Mouse (Mus musculus) embryonic facial prominence, embryonic 15.5 days (tissue): Measurements from ENCODE around the gene Dlec1. TPM values are rescaled to one million over a fixed set of nuclear protein-coding genes. Genes with fewer than 3 reads are reported as not detected.

Experiments
- ATAC-seq: fragments of 200-750 bp; cut with Nextera tagmentation; 2 replicates; pipeline ENCODE4 v1.8.0; 2017; ENCODE audit warnings: low read depth, moderate TSS enrichment; ENCODE audit not compliant: insufficient number of reproducible peaks, low FRiP score, low TSS enrichment
- H3K27ac ChIP-seq: fragments of 300-500 bp; sonication (generic); replicated peaks from 2 replicates; pipeline ENCODE4 v1.5.1; 2015; ENCODE audit warnings: mild to moderate bottlenecking, inconsistent platforms
- H3K27me3 ChIP-seq: fragments of 300-500 bp; sonication (generic); 2 replicates; pipeline ENCODE4 v1.6.1; 2015; ENCODE audit warnings: inconsistent platforms
- H3K36me3 ChIP-seq: fragments of 300-500 bp; sonication (generic); 2 replicates; pipeline ENCODE4 v1.6.1; 2015; ENCODE audit warnings: mild to moderate bottlenecking, inconsistent platforms
- H3K4me1 ChIP-seq: fragments of 300-500 bp; sonication (generic); 2 replicates; pipeline ENCODE4 v1.6.1; 2015; ENCODE audit warnings: inconsistent platforms
- H3K4me2 ChIP-seq: fragments of 300-500 bp; sonication (generic); replicated peaks from 2 replicates; pipeline ENCODE4 v1.6.1; 2015; ENCODE audit warnings: mild to moderate bottlenecking, inconsistent platforms
- H3K4me3 ChIP-seq: fragments of 300-500 bp; sonication (generic); replicated peaks from 2 replicates; pipeline ENCODE4 v1.5.1; 2015; ENCODE audit warnings: mild to moderate bottlenecking, inconsistent platforms
- H3K9ac ChIP-seq: fragments of 300-500 bp; sonication (generic); 2 replicates; pipeline ENCODE4 v1.6.1; 2015; ENCODE audit warnings: inconsistent platforms
- H3K9me3 ChIP-seq: fragments of 300-500 bp; sonication (generic); replicated peaks from 2 replicates; pipeline ENCODE4 v1.6.1; 2016; ENCODE audit warnings: inconsistent platforms
- WGBS: fragments of 180-500 bp; shearing (Covaris S2); methylation state at CpG from one replicate; pipeline ENCODE4 v1.1.7; 2015; 5-methylcytosine and 5-hydroxymethylcytosine counted together
- polyA plus RNA-seq: library from polyadenylated mRNA; unstranded; fragments of >200 nt; fragmentation: Nextera tagmentation; extraction: Ambion mirVana; gene quantifications from 2 replicates; pipeline ENCODE4 v1.2.1, GENCODE M21; 2015

Dlec1 gene
- polyA plus RNA-seq, 1 experiment from 2014 or later, result 3.5 TPM

GRCm38 (mm10) chr9:119073184-119073895 lies 28.9 kb upstream of the Dlec1 start:
- WGBS, result 74% methylated on average over 15 of the region's 15 CpGs
- Histone ChIP-seq H3K4me3 (no peak overlapping the region), H3K27ac (no peak overlapping the region), H3K9ac (no peak overlapping the region), H3K9me3 (no peaks in the 10 kb centered on the region), H3K36me3 (peaks cover 55% of the 10 kb centered on the region), H3K4me2 (no peak overlapping the region), H3K27me3 (no peaks in the 10 kb centered on the region), H3K4me1 (no peaks in the 10 kb centered on the region)
- ATAC-seq, result no peak

- WGBS, result 71% methylated on average over 16 of the region's 16 CpGs
- H3K27me3 ChIP-seq, result no peaks in the 10 kb centered on the region
- no peak for ATAC-seq
Observed at GRCm38 (mm10) chr9:119075685-119076084, 26.6 kb upstream of the Dlec1 start.

GRCm38 (mm10) chr9:119080040-119080675 lies 22.1 kb upstream of the Dlec1 start:
- ATAC-seq, result no peak
- peaks cover 35% of the 10 kb centered on the region for H3K36me3 ChIP-seq

More at GRCm38 (mm10) chr9:119075685-119076084, 26.6 kb upstream of the Dlec1 start:
- Histone ChIP-seq H3K9me3 (no peaks in the 10 kb centered on the region), H3K4me2 (no peak overlapping the region), H3K4me3 (no peak overlapping the region), H3K36me3 (peaks cover 67% of the 10 kb centered on the region), H3K9ac (no peak overlapping the region), H3K4me1 (no peaks in the 10 kb centered on the region), H3K27ac (no peak overlapping the region)

DNA sequence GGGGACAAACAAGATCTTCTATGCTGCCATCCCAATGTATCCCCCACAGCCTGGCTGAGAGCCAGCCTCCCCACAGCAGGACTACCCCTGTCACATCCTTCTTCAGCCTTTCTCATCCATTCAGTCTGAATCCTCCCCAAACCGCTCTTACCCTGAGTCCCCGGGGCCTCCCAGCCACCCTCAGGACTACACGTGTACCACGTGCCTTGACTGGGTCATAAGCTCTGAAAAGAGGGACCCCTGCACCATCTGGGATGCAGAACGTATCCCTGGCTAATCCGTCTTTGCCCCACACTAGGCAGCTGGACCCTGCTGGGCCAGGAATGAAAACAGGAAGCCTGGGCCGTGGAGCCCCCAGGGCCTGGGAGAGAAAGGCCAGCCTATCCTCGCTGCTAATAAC lies 20.2 kb upstream of the Dlec1 start:
- Histone ChIP-seq H3K27me3 (no peaks in the 10 kb centered on the region), H3K4me1 (peaks cover 24% of the 10 kb centered on the region), H3K4me3 (no peak overlapping the region), H3K4me2 (no peak overlapping the region), H3K36me3 (peaks cover 21% of the 10 kb centered on the region; the same call in 1 of the 2 replicates), H3K27ac (no peak overlapping the region), H3K9me3 (no peaks in the 10 kb centered on the region), H3K9ac (no peak overlapping the region)
- 0 out of 2 replicates have a peak, but pooled peaks have one; percentile 20 for ATAC-seq
- 14% methylated on average over 8 of the region's 8 CpGs for WGBS

More at GRCm38 (mm10) chr9:119080040-119080675, 22.1 kb upstream of the Dlec1 start:
- no peak overlapping the region for H3K4me2 ChIP-seq
- H3K4me1 ChIP-seq, result peaks cover 15% of the 10 kb centered on the region
- H3K9me3 ChIP-seq, result no peaks in the 10 kb centered on the region
- WGBS, result 69% methylated on average over 5 of the region's 5 CpGs
- no peaks in the 10 kb centered on the region for H3K27me3 ChIP-seq
- no peak overlapping the region for H3K4me3 ChIP-seq
- no peak overlapping the region for H3K9ac ChIP-seq
- H3K27ac ChIP-seq, result no peak overlapping the region

DNA sequence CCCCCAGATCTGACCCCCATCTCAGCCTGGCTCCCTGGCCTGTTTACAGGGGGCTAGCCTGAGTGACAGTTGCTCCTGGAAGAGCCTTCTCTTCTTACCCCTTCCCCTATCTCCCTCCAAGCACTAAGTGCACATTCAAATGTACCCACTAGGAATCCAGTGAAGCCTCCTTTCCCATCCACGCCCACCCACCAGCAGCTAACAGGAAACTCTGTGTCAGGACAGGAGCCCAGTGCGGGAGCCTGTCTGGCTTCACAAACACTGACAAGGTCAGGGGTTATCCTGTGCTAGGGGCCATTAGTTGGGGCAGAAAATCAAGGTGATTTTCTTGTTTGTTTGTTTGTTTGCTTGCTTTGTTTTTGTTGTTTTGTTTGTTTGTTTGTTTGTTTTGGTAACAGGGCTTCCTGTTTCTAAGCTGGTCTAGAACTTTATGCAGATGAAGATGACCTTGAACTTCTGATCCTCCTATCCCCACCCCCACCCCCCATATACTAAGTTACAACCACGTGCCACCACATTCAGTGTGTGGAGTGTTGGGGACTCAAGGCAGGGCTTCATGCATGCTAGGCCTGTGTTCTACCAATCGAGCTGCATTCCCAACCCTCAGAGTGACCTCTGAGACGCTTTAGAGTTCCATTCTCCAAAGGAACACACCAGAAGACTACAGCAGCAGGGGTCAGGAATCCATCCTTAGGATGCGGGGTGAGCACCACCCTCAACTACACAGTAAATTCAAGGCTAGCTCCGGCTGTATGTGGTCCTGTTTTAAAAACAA lies 19.4 kb upstream of the Dlec1 start:
- Histone ChIP-seq H3K27me3 (no peaks in the 10 kb centered on the region), H3K4me3 (no peak overlapping the region), H3K36me3 (peaks cover 18% of the 10 kb centered on the region; the same call in 1 of the 2 replicates), H3K27ac (no peak overlapping the region), H3K9me3 (no peaks in the 10 kb centered on the region), H3K9ac (no peak overlapping the region), H3K4me1 (peaks cover 31% of the 10 kb centered on the region), H3K4me2 (no peak overlapping the region)
- no peak for ATAC-seq
- WGBS, result 60% methylated on average over 7 of the region's 7 CpGs

DNA sequence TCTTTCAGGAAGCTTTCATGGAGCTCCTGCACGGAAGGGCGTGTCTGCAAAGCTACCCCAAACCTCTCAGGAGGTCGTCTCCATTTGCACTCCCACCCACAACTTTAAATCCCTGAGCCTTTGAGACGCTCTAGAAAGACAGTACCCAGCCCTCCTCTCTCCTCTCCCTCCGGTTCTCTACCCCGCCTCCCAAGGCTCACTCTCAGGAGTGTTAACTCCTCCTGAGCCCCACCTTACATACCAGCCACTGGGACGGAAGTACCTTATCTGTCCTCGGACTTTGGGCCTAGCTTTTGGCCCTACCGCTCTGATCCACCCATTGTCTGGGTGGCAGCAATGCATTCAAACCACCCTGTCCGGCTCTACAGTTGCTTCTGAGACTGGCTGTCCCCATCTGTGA lies 18.3 kb upstream of the Dlec1 start:
- 78% methylated on average over 10 of the region's 10 CpGs for WGBS
- no peak overlapping the region for H3K4me2 ChIP-seq
- no peak for ATAC-seq
- H3K27ac ChIP-seq, result no peak overlapping the region
- no peak overlapping the region for H3K9ac ChIP-seq
- no peaks in the 10 kb centered on the region for H3K9me3 ChIP-seq
- 0 out of 2 replicates have a peak, but pooled peaks cover 7% of the 10 kb centered on the region for H3K36me3 ChIP-seq
- H3K4me1 ChIP-seq, result peaks cover 41% of the 10 kb centered on the region
- no peak overlapping the region for H3K4me3 ChIP-seq
- no peaks in the 10 kb centered on the region for H3K27me3 ChIP-seq

- ATAC-seq, result no peak
- H3K36me3 ChIP-seq, result no peaks in the 10 kb centered on the region
- H3K4me1 ChIP-seq, result peaks cover 42% of the 10 kb centered on the region
- no peak overlapping the region for H3K9ac ChIP-seq
- H3K9me3 ChIP-seq, result no peaks in the 10 kb centered on the region
- peaks cover 1% of the 10 kb centered on the region; the same call in 1 of the 2 replicates for H3K27me3 ChIP-seq
- 43% methylated on average over 1 of the region's 1 CpGs for WGBS
- no peak overlapping the region for H3K4me3 ChIP-seq
- H3K4me2 ChIP-seq, result no peak overlapping the region
- H3K27ac ChIP-seq, result no peak overlapping the region
Observed at GRCm38 (mm10) chr9:119086451-119086850, 15.8 kb upstream of the Dlec1 start.

DNA sequence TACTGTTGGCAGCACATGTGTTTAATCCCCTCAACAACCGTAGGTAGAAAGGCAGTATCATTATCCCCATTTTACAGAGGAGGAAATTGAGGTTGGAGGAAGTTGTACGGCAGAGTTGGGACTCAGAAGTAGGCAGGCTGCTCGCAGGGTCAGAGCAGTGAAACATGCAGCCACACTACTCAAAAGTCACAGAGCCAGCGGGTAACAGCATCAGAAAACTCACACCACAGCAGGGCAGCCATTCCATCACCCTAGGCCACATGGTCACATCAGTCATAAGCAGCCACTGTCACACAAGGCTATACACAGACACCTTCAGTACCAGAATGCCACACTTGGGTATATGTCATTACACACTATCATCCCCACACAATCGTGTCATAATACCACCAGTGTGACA lies 15.0 kb upstream of the Dlec1 start:
- H3K4me2 ChIP-seq, result no peak overlapping the region
- peaks cover 42% of the 10 kb centered on the region for H3K4me1 ChIP-seq
- WGBS, result 84% methylated on average over 5 of the region's 5 CpGs

GRCm38 (mm10) chr9:119088148-119088801 lies 14.0 kb upstream of the Dlec1 start:
- peak; percentile 85 for ATAC-seq
- H3K27me3 ChIP-seq, result peaks cover 8% of the 10 kb centered on the region; the same call in 1 of the 2 replicates
- H3K4me2 ChIP-seq, result peak overlapping the region; percentile 58
- H3K4me1 ChIP-seq, result peaks cover 45% of the 10 kb centered on the region
- H3K4me3 ChIP-seq, result peak overlapping the region; percentile 46
- peak overlapping the region; percentile 77 for H3K27ac ChIP-seq
- no peaks in the 10 kb centered on the region for H3K9me3 ChIP-seq
- WGBS, result 2% methylated on average over 24 of the region's 24 CpGs
- H3K36me3 ChIP-seq, result no peaks in the 10 kb centered on the region
- H3K9ac ChIP-seq, result no peak overlapping the region

More for the DNA sequence above, 15.0 kb upstream of the Dlec1 start:
- peaks cover 8% of the 10 kb centered on the region; the same call in 1 of the 2 replicates for H3K27me3 ChIP-seq
- H3K27ac ChIP-seq, result no peak overlapping the region
- no peak overlapping the region for H3K4me3 ChIP-seq
- H3K9me3 ChIP-seq, result no peaks in the 10 kb centered on the region
- H3K9ac ChIP-seq, result no peak overlapping the region
- H3K36me3 ChIP-seq, result no peaks in the 10 kb centered on the region
- no peak for ATAC-seq

GRCm38 (mm10) chr9:119089437-119089836 lies 12.8 kb upstream of the Dlec1 start:
- H3K9me3 ChIP-seq, result no peaks in the 10 kb centered on the region
- H3K4me2 ChIP-seq, result no peak overlapping the region; the same call in 1 of the 2 replicates
- H3K27ac ChIP-seq, result no peak overlapping the region; the same call in 1 of the 2 replicates
- H3K9ac ChIP-seq, result no peak overlapping the region
- peaks cover 8% of the 10 kb centered on the region; the same call in 1 of the 2 replicates for H3K27me3 ChIP-seq
- H3K4me1 ChIP-seq, result peaks cover 56% of the 10 kb centered on the region
- no peak overlapping the region for H3K4me3 ChIP-seq
- WGBS, result 53% methylated on average over 7 of the region's 7 CpGs
- no peaks in the 10 kb centered on the region for H3K36me3 ChIP-seq
- no peak for ATAC-seq
